Mouse (Mus musculus) heart, adult 2 months (tissue): ENCODE results near the gene Dpp4. TPM values are rescaled to one million over a fixed set of nuclear protein-coding genes. Genes with fewer than 3 reads are reported as not detected.

Source experiments
- DNase-seq, 2 experiments: peaks; one replicate each; pipeline ENCODE4 v3.0.0; 2021
- H3K27ac ChIP-seq: fragments of 200-600 bp; 2 replicates; pipeline ENCODE4 v1.8.1; 2022
- H3K27me3 ChIP-seq: fragments of 200-500 bp; 2 replicates; pipeline ENCODE4 v1.6.1; 2012; ENCODE audit warnings: mild to moderate bottlenecking, low read length, inconsistent platforms, mixed read lengths; ENCODE audit not compliant: control insufficient read depth, insufficient read depth
- H3K36me3 ChIP-seq: fragments of 200-500 bp; 2 replicates; pipeline ENCODE4 v1.6.1; 2012; ENCODE audit warnings: low read length, inconsistent platforms; ENCODE audit not compliant: control insufficient read depth, insufficient read depth
- H3K4me1 ChIP-seq: fragments of 200-500 bp; 2 replicates; pipeline ENCODE4 v1.6.1; 2011; ENCODE audit warnings: low read length; ENCODE audit not compliant: control insufficient read depth, insufficient read depth
- H3K4me3 ChIP-seq: fragments of 200-600 bp; 2 replicates; pipeline ENCODE4 v1.8.1; 2022
- H3K79me2 ChIP-seq: fragments of 200-500 bp; replicated peaks from 2 replicates; pipeline ENCODE4 v1.6.1; 2012; ENCODE audit warnings: mild to moderate bottlenecking, inconsistent platforms, low read length, moderate library complexity, mixed read lengths; ENCODE audit not compliant: control insufficient read depth, insufficient read depth
- H3K9ac ChIP-seq: fragments of 200-500 bp; 2 replicates; pipeline ENCODE4 v1.6.1; 2012; ENCODE audit warnings: low read depth, mild to moderate bottlenecking, control low read depth, inconsistent platforms, low read length, mixed read lengths
- CTCF ChIP-seq: fragments of 200-600 bp; IDR thresholded peaks from 2 replicates; pipeline ENCODE4 v1.8.1; 2022; ENCODE audit warnings: antibody characterized with exemption, mild to moderate bottlenecking, moderate library complexity
- EP300 ChIP-seq: fragments of 200-500 bp; IDR thresholded peaks from 2 replicates; pipeline ENCODE4 v1.6.1; 2011; ENCODE audit warnings: low read depth, low read length, control low read depth; ENCODE audit not compliant: insufficient read depth
- POLR2A ChIP-seq: fragments of 200-500 bp; IDR thresholded peaks from 2 replicates; pipeline ENCODE4 v1.6.1; 2011; ENCODE audit warnings: mild to moderate bottlenecking, low read depth, low read length, control low read depth; ENCODE audit not compliant: insufficient read depth
- WGBS: fragments of 180-500 bp; shearing (Covaris S2); methylation state at CpG from one replicate; pipeline ENCODE4 v1.1.7; 2018; 5-methylcytosine and 5-hydroxymethylcytosine counted together
- intact Hi-C: fragments of 180-260 bp; cut with DNase I; formaldehyde crosslinking; loops from one replicate; pipeline ENCODE4 v1.15.1; 2025
- polyA plus RNA-seq: library from polyadenylated mRNA; depleted of rRNA; stranded (reverse); fragments of >200 nt; gene quantifications from 2 replicates; pipeline ENCODE4 v1.2.3, GENCODE M21; 2012
- total RNA-seq, 2 experiments: library from RNA; stranded (reverse); gene quantifications; 2 replicates each; pipeline ENCODE4 v1.2.3; 2021

The Dpp4 gene
- total and polyA plus RNA-seq, 3 experiments = 2.4 to 4.2 (median 4.1) TPM

GRCm38 (mm10) chr2:62431245-62431795, 19.3 kb upstream of the Dpp4 start:
- WGBS = 81% methylated on average over 8 of the region's 8 CpGs
- TF ChIP-seq EP300 = no peak

GRCm38 (mm10) chr2:62425941-62426340, 13.9 kb upstream of the Dpp4 start:
- Histone ChIP-seq H3K4me3 (no peak overlapping the region), H3K27ac (no peak overlapping the region), H3K27me3 (no peaks in the 10 kb centered on the region), H3K9ac (no peak overlapping the region), H3K79me2 (no peaks in the 10 kb centered on the region), H3K4me1 (peaks cover 2% of the 10 kb centered on the region; the same call in 1 of the 2 replicates), H3K36me3 (no peaks in the 10 kb centered on the region)
- intact Hi-C loops = no loop called here
- WGBS = 59% methylated on average over 3 of the region's 3 CpGs
- TF ChIP-seq CTCF = no peak
- no peak for TF ChIP-seq POLR2A
- no peak for TF ChIP-seq EP300
- DNase-seq = peak; percentile 30 to 64

More at GRCm38 (mm10) chr2:62431245-62431795, 19.3 kb upstream of the Dpp4 start:
- Histone ChIP-seq H3K4me1 (no peaks in the 10 kb centered on the region), H3K27me3 (no peaks in the 10 kb centered on the region), H3K36me3 (no peaks in the 10 kb centered on the region), H3K4me3 (no peak overlapping the region), H3K9ac (no peak overlapping the region), H3K27ac (no peak overlapping the region), H3K79me2 (no peaks in the 10 kb centered on the region)
- no peak for DNase-seq
- intact Hi-C loops = no loop called here

GRCm38 (mm10) chr2:62423343-62423776, 11.3 kb upstream of the Dpp4 start:
- H3K36me3 ChIP-seq = no peaks in the 10 kb centered on the region
- H3K27ac ChIP-seq = no peak overlapping the region; the same call in 1 of the 2 replicates
- DNase-seq = peak in 1 of 2 experiments; percentile 9
- no peaks in the 10 kb centered on the region for H3K27me3 ChIP-seq
- no peak overlapping the region for H3K9ac ChIP-seq
- intact Hi-C loops = no loop called here
- H3K79me2 ChIP-seq = no peaks in the 10 kb centered on the region
- peaks cover 2% of the 10 kb centered on the region; the same call in 1 of the 2 replicates for H3K4me1 ChIP-seq
- 23% methylated on average over 4 of the region's 4 CpGs for WGBS
- TF ChIP-seq CTCF (no peak), EP300 (no peak), POLR2A (no peak)
- H3K4me3 ChIP-seq = no peak overlapping the region

- Histone ChIP-seq H3K27ac (no peak overlapping the region; the same call in 1 of the 2 replicates), H3K4me1 (peaks cover 2% of the 10 kb centered on the region; the same call in 1 of the 2 replicates), H3K4me3 (no peak overlapping the region), H3K9ac (no peak overlapping the region), H3K36me3 (no peaks in the 10 kb centered on the region), H3K27me3 (no peaks in the 10 kb centered on the region), H3K79me2 (no peaks in the 10 kb centered on the region)
- intact Hi-C loops = no loop called here
- 47% methylated on average over 6 of the region's 6 CpGs for WGBS
- no peak for DNase-seq
- no peak for TF ChIP-seq POLR2A
- no peak for TF ChIP-seq CTCF
- no peak for TF ChIP-seq EP300
These were observed 10.7 kb upstream of the Dpp4 start for GRCm38 (mm10) chr2:62422515-62423342.

GRCm38 (mm10) chr2:62421229-62421628, 9.2 kb upstream of the Dpp4 start:
- no peak for DNase-seq
- Histone ChIP-seq H3K27me3 (no peaks in the 10 kb centered on the region), H3K79me2 (no peaks in the 10 kb centered on the region), H3K9ac (no peak overlapping the region), H3K27ac (no peak overlapping the region), H3K36me3 (no peaks in the 10 kb centered on the region), H3K4me3 (no peak overlapping the region), H3K4me1 (peaks cover 2% of the 10 kb centered on the region; the same call in 1 of the 2 replicates)
- WGBS = 95% methylated on average over 4 of the region's 4 CpGs
- TF ChIP-seq EP300 (no peak), POLR2A (no peak), CTCF (no peak)
- intact Hi-C loops = no loop called here

GRCm38 (mm10) chr2:62420045-62420444, 8.0 kb upstream of the Dpp4 start:
- Histone ChIP-seq H3K79me2 (no peaks in the 10 kb centered on the region), H3K9ac (no peak overlapping the region), H3K36me3 (no peaks in the 10 kb centered on the region), H3K4me3 (no peak overlapping the region), H3K27me3 (no peaks in the 10 kb centered on the region), H3K27ac (no peak overlapping the region), H3K4me1 (peaks cover 2% of the 10 kb centered on the region; the same call in 1 of the 2 replicates)
- 77% methylated on average over 3 of the region's 3 CpGs for WGBS
- no peak for TF ChIP-seq EP300
- no peak for DNase-seq
- intact Hi-C loops = no loop called here
